Mouse (Mus musculus): ENCODE measurements around the gene Psd4. TPM values are rescaled to one million over a fixed set of nuclear protein-coding genes. Genes with fewer than 3 reads are reported as not detected.

Gene Psd4
- 40.1 and 41.1 TPM in 2 replicates for polyA plus RNA-seq (2012; rRNA removed)

GRCm38 (mm10) chr2:24367030-24367894 lies at the start of gene Psd4:
Gene Psd4 (plus strand): TSS chr2:24367580.
- H3K27ac ChIP-seq (ENCODE audit: insufficient read depth, low read length) = no peak within 1 kb of the TSS
- no peaks in the 10 kb centered on the region for H3K27me3 ChIP-seq (ENCODE audit: control insufficient read depth, insufficient read depth, low read length)
- H3K4me3 ChIP-seq (ENCODE audit: extremely low read depth, insufficient read depth, insufficient read length) = peak within 1 kb of the TSS; percentile 56
- TF ChIP-seq POLR2A (IDR thresholded peaks at IDR 0.05; ENCODE audit: low read depth, low read length) = no peak
- TF ChIP-seq CTCF (IDR thresholded peaks at IDR 0.05; ENCODE audit: extremely low read depth, insufficient read depth, insufficient read length, insufficient replicate concordance) = no peak
- no peaks in the 10 kb centered on the region for H3K4me1 ChIP-seq (ENCODE audit: control insufficient read depth, insufficient read depth, insufficient read length)
- peak; percentile 66 to 68 for DNase-seq (ENCODE audit: low read depth in 1 of 2, low spot score in 2 of 2)
- WGBS = 2% methylated on average over 46 of the region's 47 CpGs
- H3K36me3 ChIP-seq (ENCODE audit: control insufficient read depth, insufficient read depth, low read length) = no peaks in the 10 kb centered on the region

- Histone ChIP-seq H3K4me3 (ENCODE audit: extremely low read depth, insufficient read depth, insufficient read length) (no peak overlapping the region), H3K27me3 (ENCODE audit: control insufficient read depth, insufficient read depth, low read length) (no peaks in the 10 kb centered on the region), H3K27ac (ENCODE audit: insufficient read depth, low read length) (no peak overlapping the region), H3K36me3 (ENCODE audit: control insufficient read depth, insufficient read depth, low read length) (no peaks in the 10 kb centered on the region), H3K4me1 (ENCODE audit: control insufficient read depth, insufficient read depth, insufficient read length) (no peaks in the 10 kb centered on the region)
- DNase-seq (ENCODE audit: low read depth in 1 of 2, low spot score in 2 of 2) = no peak
- TF ChIP-seq CTCF (IDR thresholded peaks at IDR 0.05; ENCODE audit: extremely low read depth, insufficient read depth, insufficient read length, insufficient replicate concordance) (no peak), POLR2A (IDR thresholded peaks at IDR 0.05; ENCODE audit: low read depth, low read length) (no peak)
- WGBS = 75% methylated on average over 4 of the region's 4 CpGs
Observed at GRCm38 (mm10) chr2:24317919-24318598, 49.3 kb upstream of the Psd4 start.

- H3K27ac ChIP-seq (ENCODE audit: insufficient read depth, low read length) = no peak overlapping the region
Observed at GRCm38 (mm10) chr2:24335333-24335732, 32.0 kb upstream of the Psd4 start.

GRCm38 (mm10) chr2:24336545-24336944 lies 30.8 kb upstream of the Psd4 start, which contains the start of gene Il1rn:
Gene Il1rn (plus strand): TSS chr2:24336853.
- Histone ChIP-seq H3K27me3 (ENCODE audit: control insufficient read depth, insufficient read depth, low read length) (no peaks in the 10 kb centered on the region), H3K27ac (ENCODE audit: insufficient read depth, low read length) (no peak within 1 kb of the TSS), H3K4me1 (ENCODE audit: control insufficient read depth, insufficient read depth, insufficient read length) (peaks cover 3% of the 10 kb centered on the region; the same call in 1 of the 2 replicates), H3K4me3 (ENCODE audit: extremely low read depth, insufficient read depth, insufficient read length) (no peak within 1 kb of the TSS), H3K36me3 (ENCODE audit: control insufficient read depth, insufficient read depth, low read length) (no peaks in the 10 kb centered on the region)
- 90% methylated on average over 2 of the region's 2 CpGs for WGBS
- no peak for TF ChIP-seq POLR2A (IDR thresholded peaks at IDR 0.05; ENCODE audit: low read depth, low read length)
- TF ChIP-seq CTCF (IDR thresholded peaks at IDR 0.05; ENCODE audit: extremely low read depth, insufficient read depth, insufficient read length, insufficient replicate concordance) = no peak
- DNase-seq (ENCODE audit: low read depth in 1 of 2, low spot score in 2 of 2) = no peak

More at GRCm38 (mm10) chr2:24335333-24335732, 32.0 kb upstream of the Psd4 start:
- peak in 1 of 2 experiments; percentile 6 for DNase-seq (ENCODE audit: low read depth in 1 of 2, low spot score in 2 of 2)
- WGBS = 32% methylated on average over 3 of the region's 3 CpGs
- Histone ChIP-seq H3K4me3 (ENCODE audit: extremely low read depth, insufficient read depth, insufficient read length) (no peak overlapping the region), H3K36me3 (ENCODE audit: control insufficient read depth, insufficient read depth, low read length) (no peaks in the 10 kb centered on the region), H3K27me3 (ENCODE audit: control insufficient read depth, insufficient read depth, low read length) (no peaks in the 10 kb centered on the region), H3K4me1 (ENCODE audit: control insufficient read depth, insufficient read depth, insufficient read length) (peaks cover 3% of the 10 kb centered on the region; the same call in 1 of the 2 replicates)
- TF ChIP-seq CTCF (IDR thresholded peaks at IDR 0.05; ENCODE audit: extremely low read depth, insufficient read depth, insufficient read length, insufficient replicate concordance) (no peak), POLR2A (IDR thresholded peaks at IDR 0.05; ENCODE audit: low read depth, low read length) (no peak)

GRCm38 (mm10) chr2:24341395-24341885 lies 25.9 kb upstream of the Psd4 start:
- Histone ChIP-seq H3K27me3 (ENCODE audit: control insufficient read depth, insufficient read depth, low read length) (0 out of 2 replicates have a peak, but pooled peaks cover 1% of the 10 kb centered on the region), H3K27ac (ENCODE audit: insufficient read depth, low read length) (no peak overlapping the region), H3K4me1 (ENCODE audit: control insufficient read depth, insufficient read depth, insufficient read length) (no peaks in the 10 kb centered on the region), H3K4me3 (ENCODE audit: extremely low read depth, insufficient read depth, insufficient read length) (no peak overlapping the region), H3K36me3 (ENCODE audit: control insufficient read depth, insufficient read depth, low read length) (no peaks in the 10 kb centered on the region)
- WGBS = 68% methylated on average over 3 of the region's 3 CpGs
- TF ChIP-seq POLR2A (IDR thresholded peaks at IDR 0.05; ENCODE audit: low read depth, low read length) = no peak
- TF ChIP-seq CTCF (IDR thresholded peaks at IDR 0.05; ENCODE audit: extremely low read depth, insufficient read depth, insufficient read length, insufficient replicate concordance) = no peak
- DNase-seq (ENCODE audit: low read depth in 1 of 2, low spot score in 2 of 2) = no peak

GRCm38 (mm10) chr2:24344619-24345018 lies 22.8 kb upstream of the Psd4 start:
- H3K4me3 ChIP-seq (ENCODE audit: extremely low read depth, insufficient read depth, insufficient read length) = no peak overlapping the region
- H3K36me3 ChIP-seq (ENCODE audit: control insufficient read depth, insufficient read depth, low read length) = no peaks in the 10 kb centered on the region
- H3K27me3 ChIP-seq (ENCODE audit: control insufficient read depth, insufficient read depth, low read length) = 0 out of 2 replicates have a peak, but pooled peaks cover 1% of the 10 kb centered on the region
- no peak for DNase-seq (ENCODE audit: low read depth in 1 of 2, low spot score in 2 of 2)
- TF ChIP-seq CTCF (IDR thresholded peaks at IDR 0.05; ENCODE audit: extremely low read depth, insufficient read depth, insufficient read length, insufficient replicate concordance) (no peak), POLR2A (IDR thresholded peaks at IDR 0.05; ENCODE audit: low read depth, low read length) (no peak)
- H3K27ac ChIP-seq (ENCODE audit: insufficient read depth, low read length) = no peak overlapping the region
- no peaks in the 10 kb centered on the region for H3K4me1 ChIP-seq (ENCODE audit: control insufficient read depth, insufficient read depth, insufficient read length)
- 78% methylated on average over 4 of the region's 4 CpGs for WGBS

All from spleen, adult 2 months (tissue).